Mouse (Mus musculus) layer of hippocampus, postnatal 25 days (tissue): ENCODE results near the gene Scn1b. TPM values are rescaled to one million over a fixed set of nuclear protein-coding genes. Genes with fewer than 3 reads are reported as not detected.

Experiments
- DNase-seq, 2 experiments: peaks; one replicate each; pipeline ENCODE4 v3.0.0; 2022; ENCODE audit warnings: mixed read lengths in 2 of 2, low spot score in 1 of 2; ENCODE audit errors: extremely low spot score in 1 of 2
- total RNA-seq, 2 experiments: library from RNA; stranded (reverse); gene quantifications; 2 replicates each; pipeline ENCODE4 v1.2.3; 2021

The Scn1b gene
- total RNA-seq, 2 experiments from 2014 or later: 548 to 608 TPM

DNA sequence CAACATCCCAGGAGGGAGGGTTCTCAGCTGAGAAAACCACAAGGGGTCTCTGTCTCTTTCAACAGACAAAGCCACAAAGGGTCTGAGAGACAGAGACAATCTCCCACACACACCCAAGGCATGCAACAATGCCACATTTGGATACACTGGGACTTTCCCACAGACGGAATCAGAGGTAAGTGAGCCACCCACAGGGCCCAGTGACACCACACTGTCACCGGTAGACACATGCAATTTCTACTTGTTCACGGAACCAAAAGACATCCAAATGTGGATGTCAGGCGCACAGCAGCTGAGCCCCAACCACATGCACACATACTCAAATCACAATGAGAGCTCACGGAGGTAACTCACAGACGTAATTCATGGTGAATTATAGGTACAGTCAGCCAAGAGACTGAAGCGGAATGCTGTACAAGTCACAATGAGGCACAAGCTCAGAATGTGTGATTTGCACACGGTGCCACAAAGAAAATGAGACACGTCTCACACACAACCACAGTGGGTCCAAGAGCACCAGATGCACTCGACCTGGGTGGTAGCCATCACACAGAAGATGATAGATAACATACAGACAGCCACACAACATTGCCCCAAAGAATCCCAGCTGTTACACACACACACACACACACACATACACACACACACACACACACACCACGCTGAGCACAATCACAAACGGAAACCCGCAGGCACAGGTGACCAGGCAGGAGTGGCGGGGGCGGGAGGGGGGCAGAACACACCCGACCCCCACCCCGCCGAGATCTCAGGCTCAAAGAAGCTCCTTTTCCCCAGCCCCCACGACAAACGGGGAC, 23.2 kb upstream of the Scn1b start:
- DNase-seq: no peak

DNA sequence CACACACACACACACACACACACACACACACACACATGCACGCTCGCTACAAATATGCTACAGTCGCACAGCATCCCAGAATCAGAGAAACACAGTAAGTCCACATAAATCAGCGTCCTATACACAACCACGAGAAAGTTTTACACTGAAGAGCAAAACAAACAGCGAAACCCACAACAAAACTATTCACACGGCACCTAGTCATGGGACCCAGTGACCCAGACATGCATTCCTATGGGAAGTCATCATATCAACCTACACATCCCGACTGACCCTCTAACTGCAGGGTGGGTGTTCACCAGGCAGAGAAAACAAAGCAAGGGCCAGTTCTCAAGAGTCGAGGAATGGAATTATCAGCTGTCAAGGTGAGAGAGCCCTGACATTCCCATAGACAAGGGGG, 22.5 kb upstream of the Scn1b start:
- DNase-seq: no peak

DNA sequence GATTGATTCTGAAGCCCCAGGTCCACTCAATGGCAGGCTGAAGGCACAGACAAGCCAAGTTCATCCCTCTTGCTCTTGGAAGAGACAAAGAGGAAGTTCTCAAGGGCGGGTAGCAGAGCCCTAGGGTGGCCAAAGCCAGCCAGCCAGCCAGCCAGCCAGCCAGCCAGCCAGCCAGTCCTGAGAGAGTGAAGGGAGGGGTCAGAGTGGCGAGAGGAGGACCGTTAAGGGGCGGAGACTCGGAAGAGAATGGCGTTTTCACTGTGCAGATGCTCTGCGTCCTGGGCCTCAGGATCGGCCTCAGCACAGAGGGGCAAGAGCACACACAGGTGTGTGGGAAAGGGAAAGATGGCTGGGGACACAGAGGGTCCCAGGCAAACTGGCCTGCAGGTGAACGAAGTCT, 22.0 kb upstream of the Scn1b start:
- DNase-seq: no peak

DNA sequence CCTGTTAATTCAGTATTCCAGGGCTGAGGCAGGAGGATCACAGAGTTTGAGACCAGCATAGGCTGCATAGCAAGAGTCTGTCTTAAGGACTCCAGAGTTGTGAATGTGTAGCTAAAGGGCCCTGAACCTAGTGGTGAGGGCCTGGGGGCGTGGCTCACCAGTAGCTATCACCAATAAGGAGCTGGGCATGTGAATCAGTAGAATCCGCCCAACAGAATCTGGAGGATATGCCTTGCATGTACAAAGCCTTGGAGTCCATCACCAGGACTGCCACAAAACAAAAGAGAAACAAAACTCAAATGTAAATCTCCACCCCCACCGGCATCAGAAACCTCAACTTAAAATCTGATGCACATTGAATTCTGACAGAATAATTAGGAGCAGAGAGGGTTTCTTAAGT, 21.3 kb upstream of the Scn1b start:
- no peak for DNase-seq

DNA sequence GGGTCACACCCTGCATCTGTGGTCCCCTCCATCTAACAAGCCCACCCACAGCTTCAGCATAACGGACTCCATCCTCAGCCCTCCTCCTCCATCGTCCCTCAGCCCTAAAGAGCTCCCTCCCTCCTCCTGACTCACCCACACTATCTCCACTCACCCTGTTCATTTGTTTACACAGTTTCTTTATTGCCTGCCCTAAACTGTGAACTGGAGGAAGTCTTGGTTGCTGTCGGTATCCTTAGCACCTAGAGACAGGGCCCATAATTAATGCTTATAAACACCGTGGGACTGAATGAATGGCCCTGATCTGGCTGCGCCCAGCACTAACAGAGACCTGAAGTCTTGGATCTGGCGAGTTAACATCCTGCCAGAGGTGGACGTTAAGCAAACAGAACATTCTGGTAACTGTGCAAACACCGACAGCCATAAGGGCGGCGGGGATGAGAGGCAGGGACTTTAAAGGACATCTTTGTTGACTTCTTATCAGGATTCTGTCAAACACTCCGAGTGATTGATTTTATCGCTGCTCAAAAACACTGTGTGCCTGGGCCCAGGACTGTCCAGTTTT, 18.9 kb upstream of the Scn1b start:
- DNase-seq: no peak

DNA sequence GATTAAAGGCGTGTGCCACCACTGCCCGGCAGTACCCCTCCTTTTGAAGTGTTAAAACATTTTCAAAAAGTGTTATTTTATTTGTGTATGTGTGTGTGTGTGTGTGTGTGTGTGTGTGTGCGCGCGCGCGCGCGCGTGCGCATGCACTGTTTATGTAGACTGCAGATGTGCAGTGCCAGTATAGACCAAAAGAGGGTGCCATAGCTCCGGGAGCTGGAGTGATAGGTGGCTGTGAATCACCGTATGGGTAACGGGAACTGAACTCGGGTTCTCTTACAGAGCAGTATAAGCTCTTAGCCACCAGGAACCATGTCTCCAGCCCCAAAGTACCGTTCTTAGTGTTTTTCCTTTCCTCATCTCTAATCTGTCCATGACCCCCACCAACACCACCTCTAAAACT, 18.1 kb upstream of the Scn1b start:
- DNase-seq: no peak

DNA sequence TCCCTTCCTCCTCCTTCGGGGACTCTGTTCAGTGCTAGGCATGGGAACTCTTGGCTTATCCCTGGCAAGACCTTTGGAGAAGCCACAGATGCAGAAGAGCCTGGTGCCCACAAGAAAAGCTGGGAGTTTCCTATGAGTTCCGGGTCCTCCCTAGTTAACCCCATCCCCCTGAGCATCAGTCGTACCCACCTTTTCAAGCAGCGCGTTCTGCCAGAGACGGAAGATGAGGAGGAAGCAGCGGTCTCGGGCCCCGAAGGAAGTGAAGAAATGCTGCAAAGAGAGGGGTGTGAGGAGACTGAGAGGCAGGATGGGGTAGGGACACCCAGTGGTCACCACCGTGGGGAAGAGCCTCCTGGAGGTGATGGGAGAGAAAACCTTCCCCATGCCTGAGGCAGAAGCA, 14.1 kb upstream of the Scn1b start:
- DNase-seq: no peak

DNA sequence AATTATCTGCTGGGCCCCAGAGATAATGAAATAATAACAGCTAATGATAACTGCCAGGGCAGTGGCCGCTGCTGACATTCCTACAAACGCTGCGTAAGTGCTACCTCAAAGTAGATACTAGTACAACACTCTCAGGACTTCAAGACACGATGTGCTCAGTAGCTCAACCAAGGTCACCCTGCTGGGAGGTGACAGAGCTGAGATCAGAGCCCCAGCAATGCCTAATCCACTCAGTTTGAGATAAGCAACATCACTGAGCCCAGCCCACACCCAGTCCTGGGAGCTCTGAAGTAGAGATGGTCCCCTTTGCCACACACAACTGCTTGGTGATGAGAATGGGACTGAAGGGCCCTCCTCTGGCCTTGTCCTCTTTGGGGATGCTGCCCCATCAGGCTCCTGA, 13.5 kb upstream of the Scn1b start:
- no peak for DNase-seq

DNA sequence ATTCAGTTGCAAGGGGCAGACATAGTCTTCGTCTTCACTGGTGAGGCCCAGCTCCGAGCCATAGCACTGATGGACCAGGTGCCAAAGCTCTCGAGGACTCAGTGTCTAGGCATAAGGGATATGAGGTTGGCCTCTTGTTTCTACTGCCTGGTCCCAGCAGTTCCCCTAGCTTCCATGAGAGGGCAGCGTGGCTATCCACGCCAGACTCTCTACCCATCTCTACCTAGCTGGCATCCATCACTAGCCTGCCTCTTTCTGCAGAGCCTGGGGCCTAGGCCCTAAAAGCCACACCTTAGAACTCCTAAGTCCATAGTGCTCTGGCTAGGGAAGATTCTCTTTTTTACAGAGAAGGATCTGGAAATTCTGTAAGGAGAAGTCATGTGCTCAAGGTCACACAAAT, 13.0 kb upstream of the Scn1b start:
- peak; percentile 45 to 64 for DNase-seq

DNA sequence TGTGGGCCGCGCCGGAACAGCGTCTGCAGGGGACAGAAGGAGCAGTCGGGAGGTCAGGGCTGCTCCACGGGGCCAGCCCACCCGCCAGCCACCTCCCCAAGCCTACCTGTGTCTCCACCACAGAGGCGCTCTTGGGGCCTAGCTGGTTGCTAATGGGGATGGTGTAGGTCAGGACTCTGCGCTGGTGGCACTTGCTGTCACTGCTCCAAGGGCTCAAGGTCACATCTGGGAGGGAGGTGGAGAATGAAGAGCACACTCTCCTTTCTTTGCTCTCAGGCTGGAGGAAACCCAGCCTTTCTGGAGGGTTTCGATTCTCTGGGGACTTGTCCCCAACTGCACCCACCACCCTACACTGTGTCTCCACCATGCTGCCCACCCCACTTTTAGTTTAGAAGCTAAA, 8.9 kb upstream of the Scn1b start:
- no peak for DNase-seq

DNA sequence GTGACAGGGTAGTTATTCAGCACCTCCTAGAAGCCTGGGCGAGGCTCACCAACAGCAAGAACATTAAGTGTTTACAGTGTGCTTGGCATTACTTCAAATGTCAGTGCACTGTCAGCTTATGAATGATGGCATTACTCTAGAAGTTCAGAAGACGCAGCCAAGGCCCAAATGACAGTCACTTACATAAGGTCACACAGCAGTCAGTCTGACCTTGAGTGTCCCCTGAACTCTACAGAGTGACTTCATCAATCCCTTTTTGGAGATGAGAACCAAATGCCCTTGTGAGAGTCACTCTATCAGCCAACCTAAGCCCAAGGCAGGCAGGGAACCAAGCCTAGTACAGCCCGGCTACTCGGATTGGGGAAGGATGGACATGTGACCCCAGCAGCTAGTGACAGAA, 5.1 kb upstream of the Scn1b start:
- DNase-seq: no peak

DNA sequence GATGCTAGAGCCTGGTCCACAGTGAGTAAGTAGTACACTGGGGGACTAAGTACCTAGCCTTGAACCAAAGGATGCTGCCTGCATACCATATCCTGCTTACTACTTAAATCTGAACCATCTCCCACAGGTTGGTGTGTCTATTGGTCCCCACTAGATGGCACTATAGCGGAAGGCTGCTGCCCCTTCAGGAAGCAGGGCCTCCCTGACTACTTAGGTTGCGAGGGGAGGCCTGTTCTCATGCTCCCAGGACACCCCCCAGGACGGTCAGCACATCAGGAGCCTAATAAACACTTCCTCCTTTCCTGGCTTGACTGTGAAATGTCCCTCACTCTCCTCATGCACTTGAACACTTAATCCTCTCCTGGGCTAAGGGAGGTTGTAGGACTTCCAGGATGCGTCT, 4.0 kb upstream of the Scn1b start:
- no peak for DNase-seq

DNA sequence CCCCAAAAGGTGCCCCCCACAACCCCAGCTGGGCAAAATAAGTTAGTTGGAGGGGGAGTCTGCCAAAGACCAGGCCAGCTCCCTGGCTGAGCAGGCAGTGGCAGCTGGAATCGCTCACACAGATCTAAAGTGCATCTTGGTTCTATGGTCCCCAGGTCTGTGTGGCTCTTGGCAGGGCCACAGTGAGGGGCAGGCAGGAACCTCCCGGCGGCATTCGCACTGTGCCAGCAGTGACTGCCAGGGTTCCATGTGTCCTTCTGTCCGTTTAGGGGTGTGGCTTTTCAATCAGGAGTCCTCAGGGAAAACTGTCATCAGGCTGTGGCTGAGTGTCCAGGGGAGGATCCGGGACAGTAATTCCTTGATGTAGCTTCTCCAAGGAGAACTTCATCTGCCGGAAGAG, 3.4 kb upstream of the Scn1b start:
- no peak for DNase-seq

DNA sequence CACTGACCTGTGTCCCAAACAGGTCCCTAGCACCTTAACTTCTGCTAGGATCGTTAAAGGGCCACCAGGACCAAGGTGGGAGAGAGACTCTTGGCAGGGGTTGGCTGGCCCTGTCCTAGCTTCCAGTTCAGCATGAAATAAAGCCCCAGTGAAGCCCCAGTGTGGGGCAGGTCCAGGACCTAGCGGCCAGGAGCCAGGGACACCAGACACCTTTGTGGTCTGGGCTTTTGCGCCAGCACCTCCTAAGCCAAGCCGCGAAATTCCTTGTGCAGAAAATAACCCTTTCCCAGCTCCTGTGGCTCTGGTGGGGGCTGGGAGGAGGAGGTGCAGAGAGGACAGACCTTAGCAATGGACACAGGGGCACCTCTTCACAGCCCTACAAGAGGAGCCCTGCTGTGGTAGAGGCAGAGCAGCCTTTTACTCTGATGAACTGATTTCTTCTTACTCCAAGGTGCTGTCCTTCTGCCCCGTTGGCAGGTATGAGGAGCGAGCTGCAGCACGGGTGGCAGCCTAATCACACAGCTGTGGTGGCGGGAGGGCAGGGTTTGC, 1.4 kb upstream of the Scn1b start:
- DNase-seq: no peak

DNA sequence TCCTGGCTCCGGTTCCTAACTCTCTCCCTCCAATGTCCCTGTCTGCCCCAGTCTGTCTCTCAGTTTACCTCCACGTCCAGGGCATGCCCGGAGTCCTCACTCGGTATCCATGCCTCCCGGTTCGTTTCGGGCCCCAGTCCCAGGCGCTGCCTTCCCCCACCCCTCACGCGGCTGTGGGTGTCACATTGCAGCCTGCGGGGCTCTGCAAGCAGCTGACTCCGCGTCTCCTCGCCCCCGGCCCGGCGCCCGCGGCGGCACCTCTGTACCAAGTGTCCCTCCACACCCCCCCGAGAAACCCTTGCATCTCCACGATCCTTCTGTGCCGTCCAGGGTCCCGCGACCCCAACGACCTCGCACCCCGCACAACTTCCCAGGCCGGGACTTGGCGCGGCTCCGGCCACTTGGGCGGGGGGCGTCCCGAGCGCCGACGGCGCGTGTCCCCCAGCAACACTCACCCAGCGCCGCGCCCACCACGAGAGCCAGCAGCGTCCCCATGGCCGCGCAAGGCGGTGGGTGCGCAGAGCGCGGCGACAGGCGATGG, 522 bp downstream of the Scn1b start:
- peak in 1 of 2 experiments; percentile 54 for DNase-seq

DNA sequence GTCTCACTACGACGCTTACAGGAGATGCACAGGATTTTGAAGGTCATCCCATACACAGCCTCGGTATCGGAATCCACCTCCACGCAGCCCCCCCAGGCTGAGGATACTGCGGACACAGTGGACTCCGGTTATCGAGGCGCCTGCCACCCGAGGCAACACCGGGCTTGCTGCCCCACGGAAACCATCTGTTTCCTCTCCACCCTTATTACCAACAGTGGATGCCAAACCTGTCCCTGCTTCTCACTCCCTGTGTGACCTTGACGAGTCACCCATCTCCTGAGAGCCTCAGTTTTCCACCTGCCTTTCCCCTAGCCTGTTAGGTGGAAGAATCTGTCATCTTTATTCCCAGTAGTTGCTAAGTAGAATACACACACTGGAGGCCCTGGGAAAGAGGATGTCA, 1.7 kb downstream of the Scn1b start:
- DNase-seq: no peak

DNA sequence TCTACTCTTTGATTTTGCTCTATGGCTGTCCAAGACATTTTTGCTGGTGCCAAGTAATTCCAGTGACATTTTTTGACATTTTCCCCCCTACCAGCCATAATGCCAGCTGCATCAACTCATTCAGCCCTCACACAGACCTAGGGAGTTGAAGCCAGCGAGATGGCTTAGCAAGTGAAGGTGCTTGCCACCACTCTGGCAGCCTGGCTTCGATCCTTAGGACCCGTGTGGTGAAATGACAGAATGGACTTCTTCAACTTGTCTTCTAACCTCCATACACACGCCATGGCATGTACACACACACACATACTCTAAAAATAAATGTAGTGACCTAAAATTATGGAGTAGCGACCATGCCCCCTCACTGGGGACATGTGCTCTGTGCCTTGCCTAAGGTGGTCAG, 2.4 kb downstream of the Scn1b start:
- DNase-seq: no peak

DNA sequence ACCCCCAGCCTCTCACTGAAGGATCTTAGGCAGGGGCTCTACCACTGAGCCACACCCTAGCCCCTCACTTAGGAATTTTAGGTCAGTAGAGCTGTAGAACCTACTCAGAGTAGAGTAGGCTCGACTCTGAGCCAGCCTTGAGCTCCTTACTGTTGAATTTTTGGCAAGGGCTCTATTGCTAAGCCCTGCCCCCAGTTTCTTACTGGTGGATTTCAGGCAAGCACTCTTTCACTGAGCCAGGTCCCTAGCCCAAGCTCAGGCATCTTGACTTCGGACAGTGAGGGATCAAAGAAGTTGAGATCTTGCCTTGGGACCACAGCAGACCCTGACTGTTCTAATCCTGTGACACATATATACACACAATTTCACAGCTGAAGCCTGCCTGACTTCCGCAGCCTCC, 3.1 kb downstream of the Scn1b start:
- no peak for DNase-seq

DNA sequence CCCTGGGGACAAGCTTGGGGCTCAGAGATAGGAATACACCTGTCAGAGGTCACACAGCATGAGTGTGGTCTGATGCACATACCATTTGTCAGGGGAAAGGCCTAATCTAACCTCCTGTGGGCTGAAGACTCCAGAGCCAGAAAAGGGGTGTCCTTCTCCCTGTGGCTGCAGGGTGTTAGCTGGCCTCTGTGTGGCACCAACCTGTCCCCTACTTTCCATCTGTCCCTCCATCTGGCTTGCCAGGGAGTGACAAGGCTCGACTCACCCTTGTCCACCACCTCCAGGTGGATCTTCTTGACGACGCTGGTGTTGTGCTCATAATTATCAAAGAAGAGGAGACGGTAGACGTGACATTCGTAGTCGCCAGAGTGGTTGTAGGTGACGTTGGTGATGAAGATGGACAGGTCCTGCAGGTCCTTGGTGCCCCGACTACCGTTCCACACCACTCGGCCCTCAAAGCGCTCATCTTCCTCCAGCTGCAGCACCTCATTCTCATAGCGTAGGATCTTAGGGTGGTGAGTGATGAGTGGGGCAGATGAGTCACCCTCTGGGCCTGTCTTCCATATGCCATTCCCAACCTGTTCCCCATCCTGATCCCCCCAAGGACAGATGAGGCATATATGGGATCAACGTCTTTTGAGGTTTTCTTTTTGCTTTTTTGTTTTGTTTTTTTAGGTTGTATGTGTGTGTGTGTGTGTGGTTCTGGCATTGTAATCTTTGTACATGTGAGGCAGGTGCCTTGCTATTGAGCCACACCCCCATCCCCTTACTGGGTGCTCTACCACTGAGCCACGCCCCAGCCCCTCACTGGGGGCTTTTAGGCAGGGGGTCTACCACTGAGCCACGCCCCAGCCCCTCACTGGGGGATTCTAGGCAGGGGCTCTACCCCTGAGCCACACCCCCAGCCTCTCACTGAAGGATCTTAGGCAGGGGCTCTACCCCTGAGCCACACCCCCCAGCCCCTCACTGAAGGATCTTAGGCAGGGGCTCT, 3.9 kb downstream of the Scn1b start:
- DNase-seq: no peak

DNA sequence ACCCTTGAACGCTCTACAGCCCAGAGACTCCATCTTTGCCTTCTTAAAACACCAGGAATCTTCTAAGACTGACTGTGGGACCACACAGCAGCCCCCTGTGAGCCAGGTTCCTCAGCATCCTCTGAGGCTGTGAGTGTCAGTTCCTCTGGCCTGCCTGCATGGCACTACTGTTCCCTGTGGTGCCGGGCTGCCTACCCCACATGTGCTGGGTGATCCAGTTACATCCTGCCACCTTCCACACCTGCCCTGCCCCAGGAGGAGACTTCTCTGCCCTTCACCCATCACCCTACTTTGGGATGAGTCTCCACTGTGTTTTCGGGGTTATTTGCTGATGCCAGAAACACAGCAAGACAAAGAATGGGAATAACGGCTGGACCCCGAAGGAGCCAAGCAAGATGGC, 7.2 kb downstream of the Scn1b start:
- DNase-seq: no peak

DNA sequence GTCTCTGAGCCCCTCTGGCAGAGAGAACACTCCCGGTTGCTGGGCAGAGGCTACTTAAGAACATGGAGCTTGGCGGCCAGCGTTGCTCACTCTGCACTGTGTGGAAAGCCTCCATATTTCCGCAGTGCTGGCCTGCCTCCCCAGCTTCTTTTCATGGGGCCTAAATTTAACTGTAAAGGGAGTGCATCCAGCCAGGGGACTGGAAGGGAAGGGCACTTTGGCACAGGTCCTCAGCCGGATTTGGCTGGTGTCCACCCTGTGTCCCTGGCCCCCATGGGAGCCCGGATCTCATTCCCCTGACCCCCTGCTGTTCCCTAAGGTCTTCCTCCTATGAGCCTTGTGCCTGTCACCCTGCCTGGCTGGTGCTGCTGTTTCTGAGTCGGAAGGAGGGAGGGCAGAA, 8.3 kb downstream of the Scn1b start:
- DNase-seq: no peak
